Mouse (Mus musculus) retina, postnatal 1 day (tissue): ENCODE measurements at regions not wholly inside any gene's neighbourhood (a gene's known extent, or its start where the extent isn't known, plus 50 kb on each side); places are given as distances from the start of the nearest gene placed in this dataset.

Experiments used
- DNase-seq: peaks from one replicate; pipeline ENCODE4 v3.0.0-alpha.2; 2012

DNA sequence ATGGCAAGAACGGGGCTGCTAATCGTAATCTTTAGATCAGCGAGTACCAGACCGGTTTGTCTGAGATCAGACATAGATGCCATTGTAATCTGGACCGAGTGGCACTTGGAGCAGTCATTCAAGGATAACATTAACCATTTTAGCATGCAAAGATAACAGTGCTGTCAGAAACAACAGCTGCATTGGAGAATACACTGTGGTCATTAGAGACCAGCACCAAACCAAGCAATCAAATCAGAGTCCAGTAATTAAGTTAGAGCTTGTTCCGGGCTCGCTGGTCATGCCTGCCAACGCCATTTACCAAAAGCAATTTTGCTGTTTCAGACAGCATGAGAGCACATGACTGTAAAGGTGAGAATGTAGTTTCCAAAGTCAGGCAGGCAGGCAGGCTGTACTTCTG, 50.1 kb upstream of the Erbin start:
- peak; percentile 7 for DNase-seq
